Mouse (Mus musculus): ENCODE measurements around the gene Coq10a.
"Not testable (repeated sequence)": the region's sequence is repeated elsewhere in the genome, so short reads cannot be mapped to it uniquely, and the experiment has no call there.

Coq10a gene

GRCm38 (mm10) chr10:128344568-128345275 lies 24.1 kb downstream of the Coq10a start:
- DNase-seq (ENCODE audit: low spot score in 2 of 2): peak; percentile 51 to 77

- no peak for DNase-seq (ENCODE audit: low spot score in 2 of 2)
These were observed 25.4 kb downstream of the Coq10a start for GRCm38 (mm10) chr10:128343436-128343835.

GRCm38 (mm10) chr10:128340257-128340656 lies 28.5 kb downstream of the Coq10a start:
- DNase-seq (ENCODE audit: low spot score in 2 of 2): no peak

- DNase-seq (ENCODE audit: low spot score in 2 of 2): no peak
These were observed 29.8 kb downstream of the Coq10a start for GRCm38 (mm10) chr10:128338948-128339347.

- DNase-seq (ENCODE audit: low spot score in 2 of 2): no peak
These were observed 30.4 kb downstream of the Coq10a start for GRCm38 (mm10) chr10:128338415-128338814.

GRCm38 (mm10) chr10:128337306-128338181 lies 31.3 kb downstream of the Coq10a start, which contains the start of gene Cs:
Gene Cs, plus strand, starts transcription at chr10:128337734.
- DNase-seq (ENCODE audit: low spot score in 2 of 2): peak; percentile 94 to 95

- no peak for DNase-seq (ENCODE audit: low spot score in 2 of 2)
These were observed 32.2 kb downstream of the Coq10a start for GRCm38 (mm10) chr10:128336597-128336996.

- DNase-seq (ENCODE audit: low spot score in 2 of 2): no peak
These were observed 32.6 kb downstream of the Coq10a start for GRCm38 (mm10) chr10:128336195-128336594.

GRCm38 (mm10) chr10:128335582-128335981 lies 33.2 kb downstream of the Coq10a start:
- peak; percentile 83 to 93 for DNase-seq (ENCODE audit: low spot score in 2 of 2)

GRCm38 (mm10) chr10:128332358-128333249 lies 36.2 kb downstream of the Coq10a start:
- DNase-seq (ENCODE audit: low spot score in 2 of 2): not testable (repeated sequence)

GRCm38 (mm10) chr10:128327610-128328009 lies 41.2 kb downstream of the Coq10a start:
- DNase-seq (ENCODE audit: low spot score in 2 of 2): no peak

- no peak for DNase-seq (ENCODE audit: low spot score in 2 of 2)
These were observed 42.0 kb downstream of the Coq10a start for GRCm38 (mm10) chr10:128326825-128327224.

- no peak for DNase-seq (ENCODE audit: low spot score in 2 of 2)
These were observed 45.3 kb downstream of the Coq10a start for GRCm38 (mm10) chr10:128323516-128323915.

- peak; percentile 82 for DNase-seq (ENCODE audit: low spot score in 2 of 2)
These were observed 46.4 kb downstream of the Coq10a start, which contains the start of gene Cnpy2 for GRCm38 (mm10) chr10:128322141-128323108. Gene Cnpy2, plus strand, starts transcription at chr10:128322459.

- no peak for DNase-seq (ENCODE audit: low spot score in 2 of 2)
These were observed 47.2 kb downstream of the Coq10a start for GRCm38 (mm10) chr10:128321641-128322040.

GRCm38 (mm10) chr10:128315578-128315977 lies 53.2 kb downstream of the Coq10a start:
- DNase-seq (ENCODE audit: low spot score in 2 of 2): no peak

Data from spleen, postnatal 10 days (tissue).